Mouse (Mus musculus) WW6 (cell line): ENCODE measurements around the gene Cox4i2.

Experiments
- DNase-seq: peaks from one replicate; pipeline ENCODE4 v3.0.0-alpha.2; 2013; ENCODE audit warnings: low read depth, low spot score

Cox4i2 gene

GRCm38 (mm10) chr2:152799954-152800761 lies 46.2 kb downstream of the Cox4i2 start:
- no peak for DNase-seq

- DNase-seq: no peak
Measured at GRCm38 (mm10) chr2:152800762-152801113, 46.8 kb downstream of the Cox4i2 start.

GRCm38 (mm10) chr2:152802303-152802702 lies 48.3 kb downstream of the Cox4i2 start:
- DNase-seq: no peak

GRCm38 (mm10) chr2:152803081-152803480 lies 49.1 kb downstream of the Cox4i2 start:
- DNase-seq: no peak

- DNase-seq: peak; percentile 73
Measured at GRCm38 (mm10) chr2:152804408-152805110, 50.6 kb downstream of the Cox4i2 start.

- no peak for DNase-seq
Measured at GRCm38 (mm10) chr2:152805111-152805490, 51.1 kb downstream of the Cox4i2 start.

GRCm38 (mm10) chr2:152806037-152806436 lies 52.1 kb downstream of the Cox4i2 start:
- no peak for DNase-seq

GRCm38 (mm10) chr2:152808178-152808577 lies 54.2 kb downstream of the Cox4i2 start:
- DNase-seq: no peak

GRCm38 (mm10) chr2:152810158-152810941 lies 56.4 kb downstream of the Cox4i2 start:
- no peak for DNase-seq

GRCm38 (mm10) chr2:152811336-152812165 lies 57.6 kb downstream of the Cox4i2 start:
- DNase-seq: no peak

- no peak for DNase-seq
Measured at GRCm38 (mm10) chr2:152813232-152813631, 59.3 kb downstream of the Cox4i2 start.

GRCm38 (mm10) chr2:152814213-152814874 lies 60.4 kb downstream of the Cox4i2 start:
- DNase-seq: no peak
